Mouse (Mus musculus) E14TG2a.4 (cell line): ENCODE measurements at regions not wholly inside any gene's neighbourhood (a gene's known extent, or its start where the extent isn't known, plus 50 kb on each side); places are given as distances from the start of the nearest gene placed in this dataset.

Experiments used
- H3K27me3 ChIP-seq: 2 replicates; pipeline ENCODE4 v1.6.1; 2014; ENCODE audit warnings: low read length, control low read depth; ENCODE audit not compliant: insufficient read depth
- H3K36me3 ChIP-seq: 2 replicates; pipeline ENCODE4 v1.6.1; 2014; ENCODE audit warnings: low read length, control low read depth; ENCODE audit not compliant: insufficient read depth
- H3K4me1 ChIP-seq: replicated peaks from 2 replicates; pipeline ENCODE4 v1.6.1; 2014; ENCODE audit warnings: low read depth, low read length, control low read depth
- H3K4me3 ChIP-seq: replicated peaks from 2 replicates; pipeline ENCODE4 v1.5.1; 2014; ENCODE audit warnings: mild to moderate bottlenecking, low read length
- H3K9me3 ChIP-seq: 2 replicates; pipeline ENCODE4 v1.6.1; 2014; ENCODE audit warnings: low read length, control low read depth
- CTCF ChIP-seq: conservative IDR thresholded peaks from 2 replicates; pipeline ENCODE4 v1.5.1; 2014; ENCODE audit warnings: low read length
- NANOG ChIP-seq: IDR thresholded peaks from 2 replicates; pipeline ENCODE4 v1.6.1; 2014; ENCODE audit warnings: borderline replicate concordance, low read length, mixed read lengths
- POU5F1 ChIP-seq: IDR thresholded peaks from 2 replicates; pipeline ENCODE4 v1.6.1; 2014; ENCODE audit warnings: low read length, borderline replicate concordance

GRCm38 (mm10) chr14:15061966-15062860 lies 259.0 kb downstream of the Nek10 start:
- no peak for TF ChIP-seq CTCF
- no peak for TF ChIP-seq POU5F1
- TF ChIP-seq NANOG: no peak
- Histone ChIP-seq H3K27me3 (no peaks in the 10 kb centered on the region), H3K36me3 (no peaks in the 10 kb centered on the region), H3K4me1 (0 out of 2 replicates have a peak, but pooled peaks cover 3% of the 10 kb centered on the region), H3K9me3 (no peaks in the 10 kb centered on the region), H3K4me3 (no peak overlapping the region)

GRCm38 (mm10) chr14:15062861-15063418 lies 259.7 kb downstream of the Nek10 start:
- Histone ChIP-seq H3K27me3 (no peaks in the 10 kb centered on the region), H3K36me3 (no peaks in the 10 kb centered on the region), H3K4me3 (no peak overlapping the region), H3K9me3 (no peaks in the 10 kb centered on the region), H3K4me1 (0 out of 2 replicates have a peak, but pooled peaks cover 3% of the 10 kb centered on the region)
- TF ChIP-seq NANOG (no peak), CTCF (no peak), POU5F1 (no peak)

- Histone ChIP-seq H3K27me3 (no peaks in the 10 kb centered on the region), H3K4me1 (0 out of 2 replicates have a peak, but pooled peaks cover 3% of the 10 kb centered on the region), H3K36me3 (no peaks in the 10 kb centered on the region), H3K4me3 (no peak overlapping the region), H3K9me3 (no peaks in the 10 kb centered on the region)
- TF ChIP-seq POU5F1 (no peak), CTCF (no peak), NANOG (no peak)
These were observed 261.8 kb downstream of the Nek10 start for GRCm38 (mm10) chr14:15064991-15065525.

GRCm38 (mm10) chr14:15075877-15076276 lies 272.7 kb downstream of the Nek10 start:
- no peaks in the 10 kb centered on the region for H3K9me3 ChIP-seq
- no peaks in the 10 kb centered on the region for H3K36me3 ChIP-seq
- no peak for TF ChIP-seq CTCF
- TF ChIP-seq NANOG: no peak
- TF ChIP-seq POU5F1: no peak
- H3K27me3 ChIP-seq: no peaks in the 10 kb centered on the region
- H3K4me3 ChIP-seq: no peak overlapping the region
- no peaks in the 10 kb centered on the region for H3K4me1 ChIP-seq

- Histone ChIP-seq H3K9me3 (no peaks in the 10 kb centered on the region), H3K4me3 (no peak overlapping the region), H3K36me3 (no peaks in the 10 kb centered on the region), H3K27me3 (no peaks in the 10 kb centered on the region), H3K4me1 (no peaks in the 10 kb centered on the region)
- TF ChIP-seq POU5F1 (no peak), NANOG (no peak), CTCF (no peak)
These were observed 279.7 kb downstream of the Nek10 start for GRCm38 (mm10) chr14:15082889-15083288.

- no peak overlapping the region for H3K4me3 ChIP-seq
- no peaks in the 10 kb centered on the region for H3K27me3 ChIP-seq
- no peaks in the 10 kb centered on the region for H3K4me1 ChIP-seq
- H3K9me3 ChIP-seq: no peaks in the 10 kb centered on the region
- TF ChIP-seq CTCF: no peak
- no peak for TF ChIP-seq NANOG
- TF ChIP-seq POU5F1: no peak
- no peaks in the 10 kb centered on the region for H3K36me3 ChIP-seq
These were observed 280.6 kb downstream of the Nek10 start for GRCm38 (mm10) chr14:15083812-15084211.

- Histone ChIP-seq H3K27me3 (no peaks in the 10 kb centered on the region), H3K4me3 (no peak overlapping the region), H3K4me1 (no peaks in the 10 kb centered on the region), H3K36me3 (no peaks in the 10 kb centered on the region), H3K9me3 (no peaks in the 10 kb centered on the region)
- TF ChIP-seq CTCF (no peak), POU5F1 (no peak), NANOG (no peak)
These were observed 283.8 kb downstream of the Nek10 start for GRCm38 (mm10) chr14:15087061-15087460.

GRCm38 (mm10) chr14:15096865-15097264 lies 293.6 kb downstream of the Nek10 start:
- no peak for TF ChIP-seq NANOG
- TF ChIP-seq CTCF: no peak
- TF ChIP-seq POU5F1: no peak
- no peaks in the 10 kb centered on the region for H3K27me3 ChIP-seq
- H3K4me1 ChIP-seq: no peaks in the 10 kb centered on the region

More at GRCm38 (mm10) chr14:15096865-15097264, 293.6 kb downstream of the Nek10 start:
- Histone ChIP-seq H3K36me3 (no peaks in the 10 kb centered on the region), H3K9me3 (no peaks in the 10 kb centered on the region), H3K4me3 (no peak overlapping the region)
